Mouse (Mus musculus) CH12.LX (cell line): ENCODE measurements around the gene Pik3r2. TPM values are rescaled to one million over a fixed set of nuclear protein-coding genes. Genes with fewer than 3 reads are reported as not detected.

ENCODE experiments used
- DNase-seq: peaks from one replicate; pipeline ENCODE4 v3.0.0-alpha.2; 2013; ENCODE audit errors: extremely low read depth
- H3K27ac ChIP-seq: 2 replicates; pipeline ENCODE4 v1.5.1; 2012; ENCODE audit warnings: low read depth, mild to moderate bottlenecking, control low read depth, moderate library complexity; ENCODE audit not compliant: insufficient read depth
- H3K27me3 ChIP-seq: replicated peaks from 2 replicates; pipeline ENCODE3; 2012; ENCODE audit warnings: inconsistent platforms
- H3K36me3 ChIP-seq, 2 experiments: replicated peaks in 1 of 2; 2 replicates each; pipeline versions ENCODE3 to v1.6.1; 2012; ENCODE audit warnings: inconsistent platforms in 1 of 2, low read length in 1 of 2, mild to moderate bottlenecking in 1 of 2, mixed read lengths in 1 of 2, moderate library complexity in 1 of 2; ENCODE audit not compliant: control insufficient read depth in 1 of 2, insufficient read depth in 1 of 2
- H3K4me1 ChIP-seq, 2 experiments: 2 replicates each; pipeline ENCODE4 v1.6.1; 2012; ENCODE audit warnings: inconsistent platforms in 1 of 2, moderate library complexity in 1 of 2; ENCODE audit not compliant: insufficient read depth in 2 of 2, control insufficient read depth in 1 of 2
- H3K4me2 ChIP-seq: 2 replicates; pipeline ENCODE4 v1.6.1; 2012; ENCODE audit warnings: low read depth, mild to moderate bottlenecking, control low read depth; ENCODE audit not compliant: poor library complexity, insufficient read depth, severe bottlenecking
- H3K4me3 ChIP-seq, 3 experiments: fragments of 150-350 bp in 1 of 3; sonication (generic) in 1 of 3; replicated peaks in 1 of 3; 2 replicates each; pipeline versions ENCODE3 to v1.5.1; 2011 to 2012; ENCODE audit warnings: low read depth in 2 of 3, low read length in 2 of 3, mild to moderate bottlenecking in 2 of 3, moderate library complexity in 2 of 3, control low read depth in 1 of 3, improper control_type of control experiment in 1 of 3, inconsistent platforms in 1 of 3, mixed read lengths in 1 of 3; ENCODE audit not compliant: poor library complexity in 1 of 3
- H3K79me2 ChIP-seq: replicated peaks from 2 replicates; pipeline ENCODE4 v1.6.1; 2012; ENCODE audit warnings: mild to moderate bottlenecking, moderate library complexity; ENCODE audit not compliant: control insufficient read depth, poor library complexity, insufficient read depth, severe bottlenecking; ENCODE audit errors: extremely low read depth
- H3K9ac ChIP-seq: 2 replicates; pipeline ENCODE4 v1.6.1; 2012; ENCODE audit warnings: low read depth, mild to moderate bottlenecking, control low read depth, moderate library complexity; ENCODE audit not compliant: insufficient read depth
- H3K9me3 ChIP-seq: replicated peaks from 2 replicates; pipeline ENCODE3; 2012; ENCODE audit warnings: low read length, inconsistent platforms, mixed read lengths
- BHLHE40 ChIP-seq: IDR thresholded peaks from 2 replicates; pipeline ENCODE4 v1.6.1; 2011; ENCODE audit warnings: mild to moderate bottlenecking, low read depth, low read length, improper control_type of control experiment
- CHD2 ChIP-seq: IDR thresholded peaks from 2 replicates; pipeline ENCODE4 v1.6.1; 2011; ENCODE audit warnings: low read length, improper control_type of control experiment
- CTCF ChIP-seq, 2 experiments: IDR thresholded peaks in 1 of 2; conservative IDR thresholded peaks in 1 of 2; 2 replicates each; pipeline ENCODE4 v1.5.1; 2011 to 2012; ENCODE audit warnings: low read depth in 2 of 2, low read length in 2 of 2, improper control_type of control experiment in 1 of 2, inconsistent platforms in 1 of 2, mild to moderate bottlenecking in 1 of 2, moderate library complexity in 1 of 2
- ELF1 ChIP-seq: IDR thresholded peaks from 2 replicates; pipeline ENCODE4 v1.6.1; 2014; ENCODE audit warnings: low read depth, mild to moderate bottlenecking, inconsistent platforms, low read length, improper control_type of control experiment
- EP300 ChIP-seq: IDR thresholded peaks from 2 replicates; pipeline ENCODE4 v1.6.1; 2011; ENCODE audit warnings: low read length, improper control_type of control experiment
- ETS1 ChIP-seq: conservative IDR thresholded peaks from 2 replicates; pipeline ENCODE4 v1.6.1; 2012; ENCODE audit warnings: low read depth, mild to moderate bottlenecking, inconsistent platforms, low read length, improper control_type of control experiment, moderate library complexity
- GABPA ChIP-seq: IDR thresholded peaks from 2 replicates; pipeline ENCODE4 v1.6.1; 2012; ENCODE audit warnings: low read depth, low read length, improper control_type of control experiment, inconsistent platforms; ENCODE audit not compliant: insufficient replicate concordance
- HCFC1 ChIP-seq: IDR thresholded peaks from 2 replicates; pipeline ENCODE4 v1.6.1; 2012; ENCODE audit warnings: low read depth, mild to moderate bottlenecking, inconsistent platforms, low read length, improper control_type of control experiment
- IRF4 ChIP-seq: IDR thresholded peaks from 2 replicates; pipeline ENCODE4 v1.6.1; 2014; ENCODE audit warnings: low read depth, mild to moderate bottlenecking, inconsistent platforms, low read length, improper control_type of control experiment
- JUN ChIP-seq: IDR thresholded peaks from 2 replicates; pipeline ENCODE4 v1.6.1; 2011; ENCODE audit warnings: low read depth, mild to moderate bottlenecking, low read length, improper control_type of control experiment, moderate library complexity; ENCODE audit not compliant: insufficient read depth
- KAT2A ChIP-seq: IDR thresholded peaks from 2 replicates; pipeline ENCODE4 v1.6.1; 2012; ENCODE audit warnings: low read length, improper control_type of control experiment, inconsistent platforms; ENCODE audit not compliant: insufficient replicate concordance
- MAFK ChIP-seq: IDR thresholded peaks from 2 replicates; pipeline ENCODE4 v1.6.1; 2011; ENCODE audit warnings: low read length, improper control_type of control experiment; ENCODE audit not compliant: insufficient replicate concordance
- MAZ ChIP-seq: IDR thresholded peaks from 2 replicates; pipeline ENCODE4 v1.6.1; 2012; ENCODE audit warnings: low read depth, mild to moderate bottlenecking, inconsistent platforms, low read length, improper control_type of control experiment, moderate library complexity
- MEF2A ChIP-seq: IDR thresholded peaks from 2 replicates; pipeline ENCODE4 v1.6.1; 2014; ENCODE audit warnings: low read depth, mild to moderate bottlenecking, inconsistent platforms, low read length, improper control_type of control experiment, borderline replicate concordance
- MXI1 ChIP-seq: IDR thresholded peaks from 2 replicates; pipeline ENCODE4 v1.6.1; 2011; ENCODE audit warnings: mild to moderate bottlenecking, low read depth, low read length, improper control_type of control experiment
- MYC ChIP-seq: IDR thresholded peaks from 2 replicates; pipeline ENCODE4 v1.6.1; 2011; ENCODE audit warnings: low read depth, mild to moderate bottlenecking, improper control_type of control experiment, low read length
- NELFE ChIP-seq: IDR thresholded peaks from 2 replicates; pipeline ENCODE4 v1.6.1; 2011; ENCODE audit warnings: low read depth, low read length, improper control_type of control experiment
- NRF1 ChIP-seq: IDR thresholded peaks from 2 replicates; pipeline ENCODE4 v1.6.1; 2014; ENCODE audit warnings: low read depth, mild to moderate bottlenecking, inconsistent platforms, low read length, improper control_type of control experiment, moderate library complexity
- PAX5 ChIP-seq: IDR thresholded peaks from 2 replicates; pipeline ENCODE4 v1.6.1; 2012; ENCODE audit warnings: low read length, inconsistent platforms, mixed read lengths
- POLR2A ChIP-seq: IDR thresholded peaks from 2 replicates; pipeline ENCODE4 v1.6.1; 2011; ENCODE audit warnings: low read depth, mild to moderate bottlenecking, improper control_type of control experiment, low read length
- POLR2AphosphoS2 ChIP-seq: IDR thresholded peaks from 2 replicates; pipeline ENCODE4 v1.6.1; 2011; ENCODE audit warnings: low read depth, low read length, improper control_type of control experiment
- RAD21 ChIP-seq: IDR thresholded peaks from 2 replicates; pipeline ENCODE4 v1.6.1; 2011; ENCODE audit warnings: low read depth, mild to moderate bottlenecking, low read length, improper control_type of control experiment, moderate library complexity
- RCOR1 ChIP-seq: conservative IDR thresholded peaks from 2 replicates; pipeline ENCODE4 v1.6.1; 2012; ENCODE audit warnings: low read depth, mild to moderate bottlenecking, inconsistent platforms, low read length, improper control_type of control experiment
- TBP ChIP-seq: conservative IDR thresholded peaks from 2 replicates; pipeline ENCODE4 v1.6.1; 2011; ENCODE audit warnings: low read depth, low read length, improper control_type of control experiment
- TCF12 ChIP-seq: IDR thresholded peaks from 2 replicates; pipeline ENCODE4 v1.6.1; 2014; ENCODE audit warnings: low read depth, mild to moderate bottlenecking, inconsistent platforms, low read length, improper control_type of control experiment
- USF1 ChIP-seq: IDR thresholded peaks from 2 replicates; pipeline ENCODE4 v1.6.1; 2014; ENCODE audit warnings: low read depth, mild to moderate bottlenecking, inconsistent platforms, low read length, improper control_type of control experiment
- ZC3H11A ChIP-seq: IDR thresholded peaks from 2 replicates; pipeline ENCODE4 v1.6.1; 2012; ENCODE audit warnings: low read depth, mild to moderate bottlenecking, inconsistent platforms, low read length, improper control_type of control experiment
- ZKSCAN1 ChIP-seq: IDR thresholded peaks from 2 replicates; pipeline ENCODE4 v1.6.1; 2012; ENCODE audit warnings: low read depth, inconsistent platforms, low read length, improper control_type of control experiment, borderline replicate concordance
- ZMIZ1 ChIP-seq: IDR thresholded peaks from 2 replicates; pipeline ENCODE4 v1.6.1; 2012; ENCODE audit warnings: low read depth, mild to moderate bottlenecking, inconsistent platforms, low read length, improper control_type of control experiment
- ZNF384 ChIP-seq: IDR thresholded peaks from 2 replicates; pipeline ENCODE4 v1.6.1; 2012; ENCODE audit warnings: low read depth, low read length, improper control_type of control experiment, inconsistent platforms
- dilution Hi-C: fragments of 300-500 bp; cut with MboI; formaldehyde crosslinking; loops from 2 replicates; pipeline ENCODE4 v1.14.3; 2020; ENCODE audit warnings: low sequenced_read_pairs; ENCODE audit not compliant: extremely low pct_unique_long_range_greater_than_20kb, extremely low pct_ligation_motif_present
- in situ Hi-C: fragments of 300-500 bp; cut with MboI; formaldehyde crosslinking; loops from 3 replicates; pipeline ENCODE4 v1.14.3; 2019; ENCODE audit warnings: low sequenced_read_pairs, low pct_ligation_motif_present, low pct_unique_long_range_greater_than_20kb, mixed read lengths
- polyA plus RNA-seq: library from polyadenylated mRNA; unstranded; fragments of >175 nt; gene quantifications from 2 replicates; pipeline ENCODE4 v1.2.1, GENCODE M21; 2012; ENCODE audit warnings: low read depth; ENCODE audit not compliant: insufficient read length
- total RNA-seq, 2 experiments: library from RNA; depleted of rRNA; stranded (reverse); fragments of 300-350 nt in 1 of 2; fragments of >200 nt in 1 of 2; gene quantifications; 2 replicates each; pipeline ENCODE4 v1.2.3; 2012 to 2014

The Pik3r2 gene
- total and polyA plus RNA-seq, 3 experiments: 13.8 to 45.9 (median 25.8) TPM

GRCm38 (mm10) chr8:70754043-70754870 is 22.3 kb downstream of the Pik3r2 start, which contains the start of gene Rab3a:
Gene Rab3a, plus strand, starts transcription at chr8:70754679.
- no peaks in the 10 kb centered on the region for H3K9me3 ChIP-seq
- dilution Hi-C loops: no loop called here
- peak within 1 kb of the TSS; percentile 52 for H3K4me2 ChIP-seq
- peak within 1 kb of the TSS; percentile 74 for H3K9ac ChIP-seq
- peak within 1 kb of the TSS; percentile 37; the same call in 1 of the 2 replicates for H3K27ac ChIP-seq
- TF ChIP-seq MXI1: no peak
- 0 out of 2 replicates have a peak, but pooled peaks have one; percentile 43 for TF ChIP-seq IRF4
- TF ChIP-seq MAFK: no peak
- peak; percentile 95 for TF ChIP-seq CHD2
- TF ChIP-seq POLR2A: peak; percentile 53
- TF ChIP-seq CTCF (conservative IDR thresholded peaks at IDR 0.05 in 1 of 2, IDR thresholded peaks at IDR 0.05 in 1 of 2; ENCODE audit: low read depth in 2 of 2, low read length in 2 of 2): no peak
- TF ChIP-seq HCFC1: peak; percentile 71
- no peak for TF ChIP-seq TCF12
- peak; percentile 67; the same call in 1 of the 2 replicates for TF ChIP-seq RCOR1
- no peak for TF ChIP-seq ZNF384
- TF ChIP-seq NRF1: peak; percentile 77
- TF ChIP-seq EP300: peak; percentile 46
- TF ChIP-seq MEF2A: peak; percentile 16; the same call in 1 of the 2 replicates
- TF ChIP-seq TBP: peak; percentile 74
- TF ChIP-seq USF1: no peak
- no peak for TF ChIP-seq PAX5
- no peak for TF ChIP-seq POLR2AphosphoS2
- no peak for TF ChIP-seq RAD21
- TF ChIP-seq, all 38 proteins: peak for 9
- peak; percentile 98 for DNase-seq
- Histone ChIP-seq H3K4me3 (peak within 1 kb of the TSS; percentile 47 to 73 (median 51)), H3K27me3 (no peaks in the 10 kb centered on the region), H3K79me2 (no peaks in the 10 kb centered on the region), H3K36me3 (peaks cover 20 to 44% of the 10 kb centered on the region in 2 experiments), H3K4me1 (peaks cover 9 to 45% of the 10 kb centered on the region in 2 experiments)
- in situ Hi-C loops: loop anchor here (5.0 kb wide), 1 partner anchor 37 kb away; the partner anchor contains the start of gene Gm3336

- dilution Hi-C loops: no loop called here
- DNase-seq: peak; percentile 67
- H3K27me3 ChIP-seq: no peaks in the 10 kb centered on the region
- H3K36me3 ChIP-seq: peaks cover 14 to 45% of the 10 kb centered on the region in 2 experiments
- H3K4me3 ChIP-seq: peak overlapping the region; percentile 16 to 51 (median 27)
- in situ Hi-C loops: loop anchor here (5.0 kb wide), 1 partner anchor 36 kb away; the partner anchor contains the start of gene Gm3336
- no peaks in the 10 kb centered on the region for H3K9me3 ChIP-seq
- H3K4me2 ChIP-seq: peak overlapping the region; percentile 52
- H3K79me2 ChIP-seq: no peaks in the 10 kb centered on the region
- peak overlapping the region; percentile 52 for H3K27ac ChIP-seq
- peak overlapping the region; percentile 42 for H3K9ac ChIP-seq
- peaks cover 9 to 44% of the 10 kb centered on the region in 2 experiments for H3K4me1 ChIP-seq
- no peak for TF ChIP-seq MYC
- no peak for TF ChIP-seq ZC3H11A
- TF ChIP-seq KAT2A: no peak
- TF ChIP-seq ELF1: peak; percentile 76
- TF ChIP-seq USF1: no peak
- TF ChIP-seq BHLHE40: 0 out of 2 replicates have a peak, but pooled peaks have one; percentile 18
- TF ChIP-seq NRF1: 0 out of 2 replicates have a peak, but pooled peaks have one; percentile 15
- no peak for TF ChIP-seq ZKSCAN1
- peak; percentile 12; the same call in 1 of the 2 replicates for TF ChIP-seq HCFC1
- no peak for TF ChIP-seq ETS1
- TF ChIP-seq IRF4: peak; percentile 32; the same call in 1 of the 2 replicates
- TF ChIP-seq MAZ: 0 out of 2 replicates have a peak, but pooled peaks have one; percentile 18
- TF ChIP-seq GABPA: no peak
- peak; percentile 76 for TF ChIP-seq POLR2A
- TF ChIP-seq NELFE: peak; percentile 65
- TF ChIP-seq JUN: no peak
- TF ChIP-seq PAX5: no peak
- 0 out of 2 replicates have a peak, but pooled peaks have one; percentile 39 for TF ChIP-seq ZMIZ1
These were observed 23.4 kb downstream of the Pik3r2 start for GRCm38 (mm10) chr8:70753151-70753550.
